Mouse (Mus musculus) heart, postnatal 14 days (tissue): Measurements from ENCODE around the gene Trmt61a. TPM values are rescaled to one million over a fixed set of nuclear protein-coding genes. Genes with fewer than 3 reads are reported as not detected.
"Not testable (repeated sequence)": the region's sequence is repeated elsewhere in the genome, so short reads cannot be mapped to it uniquely, and the experiment has no call there.

ENCODE experiments used
- DNase-seq, 2 experiments: peaks; one replicate each; pipeline ENCODE4 v3.0.0; 2021 to 2022
- intact Hi-C: fragments of 180-260 bp; cut with DNase I; formaldehyde crosslinking; loops from one replicate; pipeline ENCODE4 v1.15.1; 2025
- total RNA-seq, 2 experiments: library from RNA; stranded (reverse); gene quantifications; 2 replicates each; pipeline ENCODE4 v1.2.3; 2021

Gene Trmt61a
- total RNA-seq, 2 experiments from 2014 or later, result 3.3 to 4.7 TPM

- intact Hi-C loops, result no loop called here
- DNase-seq, result no peak
Measured at GRCm38 (mm10) chr12:111694880-111695804, 17.2 kb downstream of the Trmt61a start.

- intact Hi-C loops, result loop anchor here (1.0 to 2.0 kb wide), 2 partner anchors 28 to 37 kb away; no protein-coding TSS in a partner anchor
- DNase-seq, result peak; percentile 79 to 85
Measured at GRCm38 (mm10) chr12:111696239-111696638, 18.3 kb downstream of the Trmt61a start.

GRCm38 (mm10) chr12:111697708-111698107, 19.8 kb downstream of the Trmt61a start:
- intact Hi-C loops, result loop anchor here (2.0 kb wide), 1 partner anchor 35 kb away; no protein-coding TSS in a partner anchor
- no peak for DNase-seq

GRCm38 (mm10) chr12:111698346-111698913, 20.5 kb downstream of the Trmt61a start:
- intact Hi-C loops, result no loop called here
- no peak for DNase-seq

GRCm38 (mm10) chr12:111699542-111699941, 21.6 kb downstream of the Trmt61a start:
- intact Hi-C loops, result no loop called here
- DNase-seq, result no peak

GRCm38 (mm10) chr12:111700920-111701458, 23.1 kb downstream of the Trmt61a start:
- intact Hi-C loops, result no loop called here
- DNase-seq, result no peak

- no peak for DNase-seq
- intact Hi-C loops, result no loop called here
Measured at GRCm38 (mm10) chr12:111703301-111703700, 25.4 kb downstream of the Trmt61a start.

- intact Hi-C loops, result no loop called here
- peak; percentile 78 for DNase-seq
Measured at GRCm38 (mm10) chr12:111704609-111705008, 26.7 kb downstream of the Trmt61a start.

GRCm38 (mm10) chr12:111705186-111705973, 27.5 kb downstream of the Trmt61a start:
- peak; percentile 83 to 84 for DNase-seq
- intact Hi-C loops, result no loop called here

GRCm38 (mm10) chr12:111708181-111708580, 30.3 kb downstream of the Trmt61a start:
- intact Hi-C loops, result no loop called here
- DNase-seq, result peak; percentile 64 to 66

- no peak for DNase-seq
- intact Hi-C loops, result no loop called here
Measured at GRCm38 (mm10) chr12:111710091-111710490, 32.2 kb downstream of the Trmt61a start.

GRCm38 (mm10) chr12:111712476-111712875, 34.6 kb downstream of the Trmt61a start:
- DNase-seq, result peak in 1 of 2 experiments; percentile 40
- intact Hi-C loops, result no loop called here

- peak; percentile 93 for DNase-seq
- intact Hi-C loops, result no loop called here
Measured at GRCm38 (mm10) chr12:111713004-111713651, 35.2 kb downstream of the Trmt61a start, which contains the start of the genes Bag5 and Apopt1. Bag5 (minus strand) TSS chr12:111713257. Apopt1 (plus strand) TSS chr12:111713261.

- intact Hi-C loops, DNase-seq: not testable (repeated sequence)
Measured at GRCm38 (mm10) chr12:111713880-111714279, 36.0 kb downstream of the Trmt61a start.

GRCm38 (mm10) chr12:111716505-111716904, 38.6 kb downstream of the Trmt61a start:
- DNase-seq, result no peak
- intact Hi-C loops, result no loop called here

- intact Hi-C loops, result no loop called here
- no peak for DNase-seq
Measured at GRCm38 (mm10) chr12:111718656-111719055, 40.8 kb downstream of the Trmt61a start.

- intact Hi-C loops, result loop anchor here (5.0 kb wide), 1 partner anchor 227 kb away; no protein-coding TSS in a partner anchor
- DNase-seq, result no peak
Measured at GRCm38 (mm10) chr12:111720222-111720621, 42.3 kb downstream of the Trmt61a start.

- intact Hi-C loops, result loop anchor here (5.0 kb wide), 1 partner anchor 225 kb away; no protein-coding TSS in a partner anchor
- peak; percentile 74 to 82 for DNase-seq
Measured at GRCm38 (mm10) chr12:111722654-111723053, 44.7 kb downstream of the Trmt61a start.

GRCm38 (mm10) chr12:111724638-111725337, 46.9 kb downstream of the Trmt61a start:
- intact Hi-C loops, result loop anchor here (5.0 kb wide), 1 partner anchor 223 kb away; no protein-coding TSS in a partner anchor
- peak; percentile 64 to 68 for DNase-seq
